Mouse (Mus musculus): Measurements from ENCODE around the gene Hnrnpul1.

DNA sequence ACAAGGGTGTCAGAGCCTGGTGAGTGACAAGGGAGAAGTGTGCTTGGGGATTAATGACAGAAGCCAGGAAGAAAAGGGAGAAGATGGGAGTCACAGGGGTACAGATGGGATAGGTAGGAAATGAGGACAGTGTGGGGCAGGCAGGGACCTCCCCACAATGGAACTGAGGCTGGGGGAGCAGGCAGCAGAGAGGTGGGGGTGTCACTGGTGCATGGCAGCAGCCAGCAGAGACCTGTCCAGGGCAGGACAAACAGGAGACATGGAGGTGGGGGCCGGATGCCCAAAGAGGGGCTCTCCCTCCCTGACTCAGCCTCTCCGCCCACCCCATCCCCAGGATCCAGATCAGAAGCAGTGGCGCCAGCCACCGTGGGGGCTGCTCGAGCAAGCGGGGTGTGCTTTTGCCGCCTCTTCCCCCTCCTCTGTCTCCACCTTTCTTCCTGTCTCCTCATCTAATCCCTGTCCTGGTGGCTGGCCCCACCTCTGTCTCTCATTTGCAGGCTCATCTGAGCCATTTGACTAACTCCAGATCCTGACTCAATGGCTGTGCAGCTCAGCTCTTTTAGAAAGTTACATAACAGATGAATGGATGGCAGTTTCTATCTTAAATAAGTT is 43.9 kb downstream of the Hnrnpul1 start:
- no peak for TF ChIP-seq CTCF (IDR thresholded peaks at IDR 0.05; ENCODE audit: control insufficient read depth, insufficient read depth, insufficient read length)
- TF ChIP-seq MYOD1 (IDR thresholded peaks at IDR 0.05; ENCODE audit: control insufficient read depth, insufficient read length, low read depth): no peak

Data from C2C12 (cell line).